Mouse (Mus musculus) liver, embryonic 12.5 days (tissue): ENCODE results near the gene Mbnl1. TPM values are rescaled to one million over a fixed set of nuclear protein-coding genes. Genes with fewer than 3 reads are reported as not detected.

ENCODE experiments used
- ATAC-seq: fragments of 200-750 bp; cut with Nextera tagmentation; 2 replicates; pipeline ENCODE4 v1.8.0; 2017; ENCODE audit warnings: moderate number of reproducible peaks, mild to moderate bottlenecking, moderate library complexity
- H3K27ac ChIP-seq: fragments of 300-500 bp; sonication (generic); 2 replicates; pipeline ENCODE4 v1.5.1; 2016; ENCODE audit warnings: mild to moderate bottlenecking
- H3K27me3 ChIP-seq: fragments of 300-500 bp; sonication (generic); replicated peaks from 2 replicates; pipeline ENCODE4 v1.6.1; 2016; ENCODE audit warnings: mild to moderate bottlenecking, moderate library complexity
- H3K36me3 ChIP-seq: fragments of 300-500 bp; sonication (generic); 2 replicates; pipeline ENCODE4 v1.6.1; 2016; ENCODE audit warnings: mild to moderate bottlenecking, moderate library complexity
- H3K4me1 ChIP-seq: fragments of 300-500 bp; sonication (generic); 2 replicates; pipeline ENCODE4 v1.6.1; 2016
- H3K4me2 ChIP-seq: fragments of 300-500 bp; sonication (generic); 2 replicates; pipeline ENCODE4 v1.6.1; 2016; ENCODE audit warnings: mild to moderate bottlenecking, moderate library complexity
- H3K4me3 ChIP-seq: fragments of 300-500 bp; sonication (generic); 2 replicates; pipeline ENCODE4 v1.5.1; 2016; ENCODE audit warnings: mild to moderate bottlenecking, moderate library complexity
- H3K9ac ChIP-seq: fragments of 300-500 bp; sonication (generic); 2 replicates; pipeline ENCODE4 v1.6.1; 2016; ENCODE audit warnings: mild to moderate bottlenecking, moderate library complexity
- H3K9me3 ChIP-seq: fragments of 300-500 bp; sonication (generic); replicated peaks from 2 replicates; pipeline ENCODE4 v1.6.1; 2016; ENCODE audit warnings: mild to moderate bottlenecking, moderate library complexity
- WGBS: fragments of 180-500 bp; shearing (Covaris S2); methylation state at CpG from one replicate; pipeline ENCODE4 v1.1.7; 2016; ENCODE audit not compliant: insufficient replicate concordance; 5-methylcytosine and 5-hydroxymethylcytosine counted together
- polyA plus RNA-seq: library from polyadenylated mRNA; unstranded; fragments of >200 nt; fragmentation: Nextera tagmentation; extraction: Ambion mirVana; gene quantifications from 2 replicates; pipeline ENCODE4 v1.2.1, GENCODE M21; 2016

Mbnl1 gene
- polyA plus RNA-seq, 1 experiment from 2014 or later: 171 TPM

DNA sequence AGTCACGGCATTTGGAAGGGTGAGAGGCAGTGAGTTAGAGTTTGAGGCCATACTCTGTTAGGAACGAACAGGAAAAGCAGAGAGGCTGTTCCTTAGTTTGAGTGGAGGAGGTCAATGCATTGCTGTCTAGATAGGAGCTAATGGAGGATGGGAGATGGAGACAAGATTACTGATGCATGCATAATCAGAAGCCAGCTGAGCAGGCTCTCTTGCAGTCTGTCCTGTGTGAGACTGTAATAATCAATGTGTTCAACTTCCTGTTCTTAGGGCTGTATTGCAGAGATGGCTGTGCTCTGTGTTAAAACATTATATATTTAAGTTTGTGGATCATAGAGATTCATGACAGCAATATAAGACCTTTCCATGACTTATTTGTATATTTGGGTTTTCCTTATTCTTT lies 87.1 kb downstream of the Mbnl1 start:
- H3K4me2 ChIP-seq: no peak overlapping the region
- no peak overlapping the region for H3K4me3 ChIP-seq
- ATAC-seq: no peak
- H3K36me3 ChIP-seq: peaks cover 16% of the 10 kb centered on the region
- H3K9ac ChIP-seq: no peak overlapping the region
- peaks cover 55% of the 10 kb centered on the region for H3K4me1 ChIP-seq
- 62% methylated on average over 2 of the region's 2 CpGs for WGBS
- H3K27ac ChIP-seq: no peak overlapping the region
- H3K27me3 ChIP-seq: no peaks in the 10 kb centered on the region
- H3K9me3 ChIP-seq: no peaks in the 10 kb centered on the region

DNA sequence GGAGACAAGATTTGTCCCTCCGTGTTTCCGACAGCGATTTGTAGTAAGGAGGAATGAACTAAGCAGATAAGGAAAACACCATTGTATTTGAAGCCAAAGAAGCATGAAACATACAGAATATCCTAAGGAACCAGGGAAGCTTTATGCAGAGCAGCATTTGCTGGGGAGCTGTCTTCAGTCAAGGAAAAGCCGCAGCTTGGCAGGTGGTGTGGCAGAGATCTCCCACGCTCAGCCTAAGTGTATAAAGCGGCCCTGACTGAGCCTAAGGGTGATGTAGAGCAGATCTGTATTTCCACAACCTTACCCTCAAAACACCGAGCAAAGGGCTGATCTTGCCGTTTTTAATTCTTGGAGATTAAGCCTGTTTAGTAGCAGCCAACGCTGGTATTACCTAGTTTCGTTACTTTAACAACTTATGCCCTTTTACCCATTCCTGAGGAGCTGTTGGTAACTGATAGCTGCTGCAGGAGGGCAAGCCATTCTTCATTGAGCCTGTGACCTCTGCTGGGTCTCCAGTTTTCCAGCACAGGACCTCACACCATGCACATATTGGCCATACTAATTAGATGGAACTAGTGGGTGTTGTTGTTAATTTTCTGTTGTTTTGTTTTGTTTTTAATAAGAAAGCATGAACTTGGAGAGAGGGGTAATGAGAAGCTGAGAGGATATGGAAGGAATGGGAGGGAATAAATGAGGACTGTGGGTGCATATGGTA lies 91.1 kb downstream of the Mbnl1 start:
- Histone ChIP-seq H3K9ac (no peak overlapping the region), H3K27ac (no peak overlapping the region), H3K4me2 (no peak overlapping the region), H3K4me3 (no peak overlapping the region), H3K9me3 (no peaks in the 10 kb centered on the region), H3K4me1 (peaks cover 64% of the 10 kb centered on the region), H3K27me3 (no peaks in the 10 kb centered on the region), H3K36me3 (peaks cover 14% of the 10 kb centered on the region)
- no peak for ATAC-seq
- WGBS: 73% methylated on average over 10 of the region's 10 CpGs

DNA sequence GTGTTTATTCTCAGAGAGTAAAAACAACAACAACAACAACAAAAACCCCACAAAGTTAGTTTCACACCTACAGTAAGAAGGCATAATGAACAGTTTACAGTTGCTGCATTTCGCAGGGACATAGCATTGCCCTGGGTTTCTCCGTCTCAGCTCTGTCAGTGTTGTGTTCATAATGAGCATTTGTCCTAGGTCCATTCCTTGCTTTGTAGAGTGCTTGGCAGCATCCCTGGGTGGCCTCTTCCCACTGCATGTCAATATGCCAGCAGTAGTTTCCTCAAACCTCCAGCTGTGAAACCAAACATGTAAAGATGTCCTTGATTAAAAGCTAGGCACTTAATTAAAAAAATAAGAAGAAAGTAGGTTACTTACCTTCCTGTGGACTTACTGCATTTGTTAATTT lies 91.6 kb downstream of the Mbnl1 start:
- H3K4me2 ChIP-seq: no peak overlapping the region
- no peak overlapping the region for H3K9ac ChIP-seq
- 88% methylated on average over 2 of the region's 2 CpGs for WGBS
- ATAC-seq: no peak
- no peak overlapping the region for H3K4me3 ChIP-seq
- H3K27me3 ChIP-seq: no peaks in the 10 kb centered on the region
- H3K36me3 ChIP-seq: peaks cover 13% of the 10 kb centered on the region; the same call in 1 of the 2 replicates
- peaks cover 65% of the 10 kb centered on the region for H3K4me1 ChIP-seq
- H3K9me3 ChIP-seq: no peaks in the 10 kb centered on the region
- H3K27ac ChIP-seq: no peak overlapping the region

DNA sequence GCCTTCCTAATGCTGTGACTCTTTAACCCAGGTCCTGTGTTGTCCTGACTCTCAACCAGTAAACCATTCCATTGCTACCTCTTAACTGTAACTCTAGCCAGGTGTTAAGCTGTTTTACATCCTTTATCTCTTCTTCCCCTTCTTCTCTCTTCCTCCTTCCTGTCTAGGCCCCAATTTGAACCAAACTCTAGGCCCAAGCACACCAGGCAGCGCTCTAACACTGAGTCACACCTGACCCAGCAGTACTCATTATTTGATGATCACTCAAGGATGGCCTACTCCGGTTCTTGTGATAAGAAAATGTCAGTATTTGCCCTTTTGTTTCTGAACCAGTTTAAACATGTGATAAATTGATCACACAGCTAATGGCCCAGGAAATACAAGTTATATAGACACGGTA lies 92.6 kb downstream of the Mbnl1 start:
- ATAC-seq: no peak
- H3K9ac ChIP-seq: no peak overlapping the region

DNA sequence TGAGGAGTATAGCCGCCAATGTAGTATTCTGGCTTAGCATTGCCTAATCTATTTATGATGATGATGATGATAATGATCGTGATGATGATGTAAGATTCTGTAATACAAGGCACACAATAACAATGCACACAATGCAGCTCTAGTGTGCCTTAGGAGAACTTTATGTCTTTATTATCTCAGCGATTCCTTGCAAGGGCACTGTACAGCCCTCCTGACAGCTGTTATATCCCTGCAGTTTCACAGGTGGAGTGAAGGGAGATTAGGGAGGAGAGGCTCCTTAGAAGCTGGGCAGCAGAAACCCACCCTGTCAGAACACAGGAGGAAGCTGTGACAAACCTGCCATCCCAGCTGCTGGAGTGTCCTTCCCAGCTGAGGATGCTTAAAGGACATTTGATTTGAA lies 93.3 kb downstream of the Mbnl1 start:
- no peaks in the 10 kb centered on the region for H3K27me3 ChIP-seq
- no peak overlapping the region for H3K9ac ChIP-seq
- WGBS: 80% methylated on average over 3 of the region's 3 CpGs
- no peak overlapping the region for H3K4me2 ChIP-seq
- no peaks in the 10 kb centered on the region for H3K9me3 ChIP-seq
- H3K4me3 ChIP-seq: no peak overlapping the region
- no peak overlapping the region for H3K27ac ChIP-seq
- H3K4me1 ChIP-seq: peaks cover 71% of the 10 kb centered on the region
- ATAC-seq: no peak
- H3K36me3 ChIP-seq: peaks cover 19% of the 10 kb centered on the region; the same call in 1 of the 2 replicates

More for the DNA sequence above, 92.6 kb downstream of the Mbnl1 start:
- no peaks in the 10 kb centered on the region for H3K9me3 ChIP-seq
- H3K4me2 ChIP-seq: no peak overlapping the region
- H3K36me3 ChIP-seq: peaks cover 19% of the 10 kb centered on the region; the same call in 1 of the 2 replicates
- peaks cover 66% of the 10 kb centered on the region for H3K4me1 ChIP-seq
- no peaks in the 10 kb centered on the region for H3K27me3 ChIP-seq
- H3K4me3 ChIP-seq: no peak overlapping the region
- WGBS: 70% methylated on average over 3 of the region's 3 CpGs
- H3K27ac ChIP-seq: no peak overlapping the region

DNA sequence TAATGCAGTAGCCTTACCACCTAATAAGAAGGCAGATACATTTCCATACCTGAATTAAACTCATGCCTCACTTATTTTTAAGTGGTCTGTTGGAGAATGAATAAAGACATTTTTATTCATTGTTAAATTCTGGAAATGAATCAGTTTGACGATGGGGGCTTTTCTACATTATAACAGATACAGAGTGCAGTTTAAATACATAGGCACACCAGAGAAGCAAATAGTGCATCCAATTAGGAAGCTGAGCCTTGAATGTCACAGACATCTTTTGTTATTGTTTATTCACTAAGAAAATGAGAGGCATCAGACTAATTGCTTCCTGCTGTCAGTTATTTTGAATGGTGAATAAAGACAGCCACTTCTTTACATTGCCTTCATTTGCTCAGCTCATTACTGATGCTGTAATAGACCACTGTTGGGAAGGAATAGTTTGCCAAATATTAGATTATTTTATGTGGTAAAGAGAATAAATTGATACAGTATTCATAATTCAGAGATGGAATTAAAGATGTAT lies 95.6 kb downstream of the Mbnl1 start:
- H3K4me2 ChIP-seq: no peak overlapping the region
- no peaks in the 10 kb centered on the region for H3K27me3 ChIP-seq
- H3K9ac ChIP-seq: no peak overlapping the region
- H3K4me3 ChIP-seq: no peak overlapping the region
- peak overlapping the region; percentile 65 for H3K27ac ChIP-seq
- H3K4me1 ChIP-seq: peaks cover 70% of the 10 kb centered on the region
- peaks cover 19% of the 10 kb centered on the region; the same call in 1 of the 2 replicates for H3K36me3 ChIP-seq
- no peak for ATAC-seq
- no peaks in the 10 kb centered on the region for H3K9me3 ChIP-seq
- WGBS: 80% methylated on average over 1 of the region's 1 CpGs

DNA sequence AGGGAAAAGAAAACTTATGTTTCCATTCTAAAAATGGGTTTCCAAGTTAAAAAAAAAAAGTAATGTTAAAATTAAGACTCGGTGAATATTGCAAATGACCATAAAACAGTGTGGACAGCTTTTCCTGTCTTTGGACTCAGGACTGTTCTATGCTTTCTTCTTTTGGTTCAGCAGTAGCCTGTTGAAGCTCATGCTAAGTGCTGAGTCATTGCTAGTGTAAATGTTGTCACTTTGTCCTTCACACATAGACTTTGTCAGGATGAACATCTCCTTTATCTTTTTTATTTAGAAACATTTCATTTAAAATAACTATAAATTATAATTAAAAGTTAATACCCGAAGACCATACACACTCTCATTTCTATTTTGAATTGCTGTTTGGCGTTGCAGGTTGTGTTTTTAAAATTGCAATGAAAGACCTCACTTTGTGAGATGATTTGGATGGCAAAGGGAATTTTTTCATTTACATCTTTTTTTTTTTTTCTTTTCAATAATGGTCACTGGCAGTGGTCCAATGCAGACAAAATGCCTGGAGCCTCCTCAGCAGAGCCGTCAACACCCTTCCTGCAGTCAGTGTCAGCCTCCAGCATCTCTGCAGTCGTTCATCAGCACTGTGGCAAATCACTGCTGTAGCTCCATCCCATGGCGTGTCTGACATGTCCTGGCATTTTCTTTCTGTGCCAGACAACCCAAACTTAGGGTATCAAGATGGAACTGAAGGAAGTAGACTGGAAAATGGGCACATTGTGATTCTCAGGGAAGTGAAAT lies 96.4 kb downstream of the Mbnl1 start:
- no peak overlapping the region for H3K4me2 ChIP-seq
- H3K27me3 ChIP-seq: no peaks in the 10 kb centered on the region
- H3K4me1 ChIP-seq: peaks cover 71% of the 10 kb centered on the region
- H3K4me3 ChIP-seq: no peak overlapping the region
- WGBS: 63% methylated on average over 6 of the region's 6 CpGs
- no peak for ATAC-seq
- H3K9ac ChIP-seq: no peak overlapping the region; the same call in 1 of the 2 replicates
- H3K9me3 ChIP-seq: no peaks in the 10 kb centered on the region
- H3K36me3 ChIP-seq: peaks cover 19% of the 10 kb centered on the region; the same call in 1 of the 2 replicates
- H3K27ac ChIP-seq: peak overlapping the region; percentile 80

DNA sequence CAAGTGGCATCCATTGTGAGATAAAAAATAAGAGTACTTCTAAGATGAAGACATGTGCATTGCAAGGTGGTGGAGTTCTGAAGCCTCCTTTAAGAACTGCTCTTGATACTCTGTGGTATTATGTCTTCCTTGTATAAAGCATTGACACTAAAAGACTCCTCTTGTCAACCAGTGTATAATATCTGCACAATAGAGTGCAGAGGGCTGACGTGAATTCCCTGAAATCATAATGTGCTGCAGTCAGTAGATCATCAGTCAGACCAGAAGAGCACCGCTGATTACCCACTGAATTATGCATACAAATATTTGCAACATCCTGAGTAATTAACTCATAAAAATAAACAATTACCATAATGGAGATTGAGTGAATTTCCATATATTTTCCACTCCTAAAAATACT lies 97.2 kb downstream of the Mbnl1 start:
- H3K4me2 ChIP-seq: no peak overlapping the region
- WGBS: 61% methylated on average over 2 of the region's 2 CpGs

DNA sequence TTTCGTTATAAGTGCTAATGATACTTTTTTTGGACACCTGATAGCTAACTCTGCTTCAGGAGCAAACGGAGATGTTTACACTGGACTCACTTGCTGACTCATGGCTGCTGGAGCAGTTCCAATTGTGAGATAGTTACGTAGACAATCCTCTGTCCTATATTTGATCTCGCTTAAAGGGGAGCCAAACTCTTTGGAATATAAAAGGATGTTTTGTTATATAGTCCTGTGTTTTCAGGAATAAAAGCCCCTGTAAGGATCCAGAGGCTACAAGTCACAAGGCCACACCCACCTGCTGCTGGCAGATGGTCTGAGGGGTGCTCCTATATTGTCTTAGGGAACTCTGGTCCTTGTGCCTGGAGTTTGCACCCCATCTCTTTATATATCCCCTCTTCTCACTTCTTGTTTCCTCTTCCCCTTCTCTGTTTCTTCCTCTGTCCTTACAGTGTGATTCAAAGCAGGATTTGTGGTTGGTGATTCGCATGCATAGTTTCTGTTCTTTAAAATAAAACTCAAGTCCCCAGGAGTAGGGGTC lies 97.9 kb downstream of the Mbnl1 start:
- peak overlapping the region; percentile 83 for H3K27ac ChIP-seq
- ATAC-seq: peak; percentile 82
- peaks cover 14% of the 10 kb centered on the region; the same call in 1 of the 2 replicates for H3K36me3 ChIP-seq

More for the DNA sequence above, 97.2 kb downstream of the Mbnl1 start:
- Histone ChIP-seq H3K4me3 (no peak overlapping the region), H3K9me3 (no peaks in the 10 kb centered on the region), H3K9ac (no peak overlapping the region; the same call in 1 of the 2 replicates), H3K36me3 (peaks cover 19% of the 10 kb centered on the region; the same call in 1 of the 2 replicates), H3K4me1 (peaks cover 74% of the 10 kb centered on the region), H3K27ac (peak overlapping the region; percentile 80), H3K27me3 (no peaks in the 10 kb centered on the region)
- ATAC-seq: no peak

DNA sequence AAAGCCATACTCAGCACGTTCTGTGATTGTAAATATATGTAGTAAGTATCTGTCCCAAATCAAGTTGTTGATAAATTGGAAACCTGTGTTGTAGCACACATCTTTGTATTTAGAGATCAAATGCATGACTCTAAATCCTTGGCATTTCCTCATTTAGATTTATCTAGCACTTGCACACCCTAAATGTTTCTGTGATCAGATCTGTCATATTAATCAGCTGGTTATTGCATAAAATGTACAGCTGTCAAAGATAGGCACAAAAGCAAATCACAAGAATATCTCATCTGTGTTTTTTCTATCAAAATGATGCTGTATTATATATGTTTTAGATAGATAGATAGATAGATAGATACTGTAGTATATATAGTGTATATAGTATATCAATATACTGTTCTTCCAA lies 98.9 kb downstream of the Mbnl1 start:
- Histone ChIP-seq H3K9me3 (no peaks in the 10 kb centered on the region), H3K27me3 (no peaks in the 10 kb centered on the region), H3K27ac (peak overlapping the region; percentile 83), H3K4me3 (no peak overlapping the region), H3K9ac (no peak overlapping the region), H3K4me1 (peaks cover 81% of the 10 kb centered on the region), H3K4me2 (no peak overlapping the region), H3K36me3 (peaks cover 8% of the 10 kb centered on the region; the same call in 1 of the 2 replicates)
- 67% methylated on average over 1 of the region's 1 CpGs for WGBS
- ATAC-seq: no peak

More for the DNA sequence above, 97.9 kb downstream of the Mbnl1 start:
- Histone ChIP-seq H3K9me3 (no peaks in the 10 kb centered on the region), H3K4me3 (no peak overlapping the region), H3K9ac (0 out of 2 replicates have a peak overlapping the region, but pooled peaks have one; percentile 47), H3K4me2 (peak overlapping the region; percentile 43), H3K4me1 (peaks cover 77% of the 10 kb centered on the region), H3K27me3 (no peaks in the 10 kb centered on the region)
- WGBS: 33% methylated on average over 5 of the region's 5 CpGs

DNA sequence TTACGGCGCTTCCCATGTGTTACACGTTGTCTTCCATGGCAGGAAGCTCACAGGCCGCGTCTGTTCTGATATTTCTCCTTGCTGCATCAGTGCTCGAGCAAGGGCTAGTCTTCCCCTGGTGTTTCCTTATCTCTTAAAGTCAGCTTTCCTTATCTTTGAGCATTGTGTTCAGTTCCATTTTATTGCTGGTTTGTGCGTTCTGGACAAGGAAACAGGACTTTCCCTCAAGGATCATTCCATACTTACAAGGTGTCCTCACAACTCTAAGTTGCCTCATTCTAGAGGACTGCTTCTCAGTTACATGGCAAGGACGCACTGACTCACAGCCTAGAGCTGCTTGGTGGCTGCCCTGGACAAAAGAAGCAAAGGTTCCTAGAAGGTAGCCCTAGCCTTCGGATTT lies 101.6 kb downstream of the Mbnl1 start:
- Histone ChIP-seq H3K4me3 (no peak overlapping the region), H3K9me3 (no peaks in the 10 kb centered on the region), H3K9ac (peak overlapping the region; percentile 32; the same call in 1 of the 2 replicates), H3K27ac (peak overlapping the region; percentile 81), H3K27me3 (no peaks in the 10 kb centered on the region), H3K4me2 (peak overlapping the region; percentile 45), H3K36me3 (0 out of 2 replicates have a peak, but pooled peaks cover 6% of the 10 kb centered on the region), H3K4me1 (peaks cover 86% of the 10 kb centered on the region)
- peak; percentile 76 for ATAC-seq
- 18% methylated on average over 9 of the region's 9 CpGs for WGBS
